Mouse (Mus musculus): ENCODE data around the gene Gm17455. TPM values are rescaled to one million over a fixed set of nuclear protein-coding genes. Genes with fewer than 3 reads are reported as not detected.

Gene Gm17455
- polyA plus RNA-seq, 1 experiment from 2014 or later, result 0.20 TPM

DNA sequence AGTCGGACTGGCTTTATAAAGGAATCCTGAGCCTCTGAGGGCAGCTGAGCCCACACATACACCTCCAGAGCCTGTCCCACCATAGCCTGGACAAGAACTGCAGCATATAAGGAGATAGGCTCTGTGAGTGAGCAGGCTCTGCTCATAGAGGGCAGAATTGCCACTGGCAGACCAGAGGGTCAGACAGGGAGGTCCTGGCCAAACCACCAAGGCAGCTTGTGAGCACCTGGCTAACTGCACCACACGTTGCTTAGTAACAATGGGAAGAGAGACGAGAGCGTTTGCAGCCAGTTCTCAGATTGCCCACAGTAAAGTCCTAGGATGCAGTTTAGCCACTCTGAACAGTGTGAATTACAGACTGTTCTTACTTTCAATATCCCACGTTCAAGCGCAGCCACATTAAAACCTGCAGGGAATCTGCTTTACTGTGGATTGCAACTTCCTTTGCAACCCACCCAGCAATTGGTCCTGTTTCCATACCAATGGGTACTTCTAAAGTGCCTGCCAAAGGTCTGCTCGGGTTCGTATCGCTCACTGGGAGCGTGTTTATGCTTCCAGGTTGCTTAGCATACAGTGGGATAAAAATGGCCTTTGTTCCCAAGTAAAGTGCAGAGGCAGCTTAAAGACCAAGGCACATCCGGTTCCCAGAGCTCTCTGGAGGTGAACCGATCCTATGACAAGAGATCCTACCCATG, 37.8 kb upstream of the Gm17455 start:
- Histone ChIP-seq H3K4me2 (no peak overlapping the region), H3K9ac (no peak overlapping the region), H3K36me3 (no peaks in the 10 kb centered on the region), H3K9me3 (replicated peaks) (no peaks in the 10 kb centered on the region), H3K4me3 (no peak overlapping the region), H3K27me3 (no peaks in the 10 kb centered on the region), H3K27ac (no peak overlapping the region), H3K4me1 (replicated peaks) (peaks cover 10% of the 10 kb centered on the region; the same call in 1 of the 2 replicates)
- WGBS, result 66% methylated on average over 12 of the region's 12 CpGs
- ATAC-seq (replicated peaks; ENCODE audit: insufficient number of reproducible peaks, insufficient read depth, low FRiP score, low read depth), result no peak

- peaks cover 10% of the 10 kb centered on the region; the same call in 1 of the 2 replicates for H3K4me1 ChIP-seq (replicated peaks)
- no peak for ATAC-seq (replicated peaks; ENCODE audit: insufficient number of reproducible peaks, insufficient read depth, low FRiP score, low read depth)
- 74% methylated on average over 2 of the region's 2 CpGs for WGBS
- H3K9ac ChIP-seq, result no peak overlapping the region
- H3K4me3 ChIP-seq, result no peak overlapping the region
- no peaks in the 10 kb centered on the region for H3K27me3 ChIP-seq
- no peaks in the 10 kb centered on the region for H3K36me3 ChIP-seq
- no peak overlapping the region for H3K4me2 ChIP-seq
- no peaks in the 10 kb centered on the region for H3K9me3 ChIP-seq (replicated peaks)
- no peak overlapping the region for H3K27ac ChIP-seq
Measured at GRCm38 (mm10) chr10:60362310-60362628, 37.3 kb upstream of the Gm17455 start.

- no peak overlapping the region for H3K9ac ChIP-seq
- H3K27me3 ChIP-seq, result no peaks in the 10 kb centered on the region
- H3K4me2 ChIP-seq, result no peak overlapping the region
- H3K27ac ChIP-seq, result no peak overlapping the region
- H3K4me1 ChIP-seq (replicated peaks), result peaks cover 10% of the 10 kb centered on the region; the same call in 1 of the 2 replicates
- no peaks in the 10 kb centered on the region for H3K36me3 ChIP-seq
- no peaks in the 10 kb centered on the region for H3K9me3 ChIP-seq (replicated peaks)
- H3K4me3 ChIP-seq, result no peak overlapping the region
- WGBS, result 72% methylated on average over 6 of the region's 6 CpGs
- no peak for ATAC-seq (replicated peaks; ENCODE audit: insufficient number of reproducible peaks, insufficient read depth, low FRiP score, low read depth)
Measured at GRCm38 (mm10) chr10:60363426-60363825, 36.1 kb upstream of the Gm17455 start.

GRCm38 (mm10) chr10:60367145-60367544, 32.4 kb upstream of the Gm17455 start:
- Histone ChIP-seq H3K27ac (no peak overlapping the region), H3K36me3 (no peaks in the 10 kb centered on the region), H3K9ac (no peak overlapping the region), H3K4me3 (no peak overlapping the region), H3K4me2 (no peak overlapping the region), H3K9me3 (replicated peaks) (no peaks in the 10 kb centered on the region), H3K4me1 (replicated peaks) (peaks cover 8% of the 10 kb centered on the region; the same call in 1 of the 2 replicates), H3K27me3 (no peaks in the 10 kb centered on the region)
- 68% methylated on average over 2 of the region's 2 CpGs for WGBS
- ATAC-seq (replicated peaks; ENCODE audit: insufficient number of reproducible peaks, insufficient read depth, low FRiP score, low read depth), result no peak

GRCm38 (mm10) chr10:60367904-60368303, 31.6 kb upstream of the Gm17455 start:
- no peak for ATAC-seq (replicated peaks; ENCODE audit: insufficient number of reproducible peaks, insufficient read depth, low FRiP score, low read depth)
- Histone ChIP-seq H3K4me3 (no peak overlapping the region), H3K36me3 (no peaks in the 10 kb centered on the region), H3K27me3 (no peaks in the 10 kb centered on the region), H3K9me3 (replicated peaks) (no peaks in the 10 kb centered on the region), H3K4me2 (no peak overlapping the region), H3K27ac (no peak overlapping the region), H3K9ac (no peak overlapping the region), H3K4me1 (replicated peaks) (peaks cover 5% of the 10 kb centered on the region; the same call in 1 of the 2 replicates)
- whole genome bisulfite sequencing, result 56% methylated on average over 4 of the region's 4 CpGs

GRCm38 (mm10) chr10:60369405-60369804, 30.1 kb upstream of the Gm17455 start:
- H3K27me3 ChIP-seq, result no peaks in the 10 kb centered on the region
- no peak overlapping the region for H3K27ac ChIP-seq
- ATAC-seq (replicated peaks; ENCODE audit: insufficient number of reproducible peaks, insufficient read depth, low FRiP score, low read depth), result no peak
- H3K4me3 ChIP-seq, result no peak overlapping the region
- peaks cover 14% of the 10 kb centered on the region for H3K4me1 ChIP-seq (replicated peaks)
- H3K4me2 ChIP-seq, result no peak overlapping the region
- H3K9ac ChIP-seq, result no peak overlapping the region
- WGBS, result 77% methylated on average over 6 of the region's 6 CpGs
- H3K9me3 ChIP-seq (replicated peaks), result no peaks in the 10 kb centered on the region
- H3K36me3 ChIP-seq, result no peaks in the 10 kb centered on the region

- Histone ChIP-seq H3K9ac (no peak overlapping the region), H3K9me3 (replicated peaks) (no peaks in the 10 kb centered on the region), H3K4me3 (no peak overlapping the region), H3K36me3 (no peaks in the 10 kb centered on the region), H3K27me3 (no peaks in the 10 kb centered on the region), H3K27ac (no peak overlapping the region), H3K4me2 (no peak overlapping the region), H3K4me1 (replicated peaks) (peaks cover 9% of the 10 kb centered on the region)
- no peak for ATAC-seq (replicated peaks; ENCODE audit: insufficient number of reproducible peaks, insufficient read depth, low FRiP score, low read depth)
- 60% methylated on average over 2 of the region's 2 CpGs for WGBS
Measured at GRCm38 (mm10) chr10:60370098-60370497, 29.4 kb upstream of the Gm17455 start.

DNA sequence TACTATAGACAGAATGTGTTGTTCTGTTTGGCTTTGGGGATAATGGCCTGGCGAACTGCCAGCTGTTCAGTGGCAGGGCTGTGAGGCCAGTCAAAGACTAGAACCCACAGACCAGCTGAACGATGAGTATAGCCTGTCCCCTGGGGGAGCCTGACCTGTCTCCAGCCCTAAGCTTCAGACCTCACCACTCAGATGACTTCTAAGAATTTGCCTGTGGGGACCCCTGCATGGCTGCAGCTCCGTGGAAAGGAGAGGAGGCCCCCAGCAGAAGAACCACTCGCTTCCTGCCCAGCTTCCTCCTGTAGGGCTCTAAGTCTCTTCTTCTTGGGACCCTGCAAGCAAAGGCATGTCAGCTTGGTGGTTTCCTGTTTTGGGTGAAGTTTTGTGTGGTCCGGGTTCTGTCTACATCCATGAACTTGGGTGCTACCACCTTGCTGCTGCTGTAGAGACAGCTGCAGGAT, 28.9 kb upstream of the Gm17455 start:
- Histone ChIP-seq H3K36me3 (no peaks in the 10 kb centered on the region), H3K27ac (peak overlapping the region; percentile 15; the same call in 1 of the 2 replicates), H3K9ac (no peak overlapping the region), H3K9me3 (replicated peaks) (no peaks in the 10 kb centered on the region), H3K27me3 (no peaks in the 10 kb centered on the region), H3K4me3 (no peak overlapping the region), H3K4me2 (no peak overlapping the region), H3K4me1 (replicated peaks) (peaks cover 9% of the 10 kb centered on the region)
- 56% methylated on average over 5 of the region's 5 CpGs for WGBS
- ATAC-seq (replicated peaks; ENCODE audit: insufficient number of reproducible peaks, insufficient read depth, low FRiP score, low read depth), result no peak

GRCm38 (mm10) chr10:60371596-60372386, 27.7 kb upstream of the Gm17455 start:
- H3K4me3 ChIP-seq, result no peak overlapping the region
- no peak overlapping the region for H3K9ac ChIP-seq
- H3K27ac ChIP-seq, result peak overlapping the region; percentile 23; the same call in 1 of the 2 replicates
- ATAC-seq (replicated peaks; ENCODE audit: insufficient number of reproducible peaks, insufficient read depth, low FRiP score, low read depth), result no peak
- no peak overlapping the region for H3K4me2 ChIP-seq
- H3K36me3 ChIP-seq, result no peaks in the 10 kb centered on the region
- H3K9me3 ChIP-seq (replicated peaks), result no peaks in the 10 kb centered on the region
- WGBS, result 70% methylated on average over 5 of the region's 5 CpGs
- peaks cover 11% of the 10 kb centered on the region for H3K4me1 ChIP-seq (replicated peaks)
- no peaks in the 10 kb centered on the region for H3K27me3 ChIP-seq

DNA sequence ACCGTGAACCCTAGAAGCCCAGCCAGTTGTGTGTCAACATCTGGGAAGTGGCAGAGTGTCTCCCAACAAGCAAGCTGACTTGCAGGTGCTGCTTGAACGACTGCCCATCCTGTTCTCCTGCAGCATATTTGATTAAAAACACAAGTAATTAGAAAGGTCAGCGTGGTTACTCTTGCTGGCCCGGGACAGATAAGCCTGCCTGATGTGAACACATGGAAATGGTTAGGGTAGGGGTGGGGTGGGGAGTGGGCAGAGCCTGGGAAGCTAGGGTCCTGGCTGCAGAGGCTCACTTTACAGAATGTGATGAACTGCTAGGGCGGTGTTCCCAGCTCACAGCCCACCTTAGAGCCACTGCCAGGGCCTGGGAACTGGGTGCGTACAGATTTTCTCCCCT, 26.0 kb upstream of the Gm17455 start:
- Histone ChIP-seq H3K36me3 (no peaks in the 10 kb centered on the region), H3K27me3 (no peaks in the 10 kb centered on the region), H3K4me3 (no peak overlapping the region), H3K4me1 (replicated peaks) (peaks cover 11% of the 10 kb centered on the region), H3K9ac (no peak overlapping the region), H3K4me2 (no peak overlapping the region), H3K27ac (peak overlapping the region; percentile 33; the same call in 1 of the 2 replicates), H3K9me3 (replicated peaks) (no peaks in the 10 kb centered on the region)
- WGBS, result 41% methylated on average over 6 of the region's 6 CpGs
- ATAC-seq (replicated peaks; ENCODE audit: insufficient number of reproducible peaks, insufficient read depth, low FRiP score, low read depth), result no peak

DNA sequence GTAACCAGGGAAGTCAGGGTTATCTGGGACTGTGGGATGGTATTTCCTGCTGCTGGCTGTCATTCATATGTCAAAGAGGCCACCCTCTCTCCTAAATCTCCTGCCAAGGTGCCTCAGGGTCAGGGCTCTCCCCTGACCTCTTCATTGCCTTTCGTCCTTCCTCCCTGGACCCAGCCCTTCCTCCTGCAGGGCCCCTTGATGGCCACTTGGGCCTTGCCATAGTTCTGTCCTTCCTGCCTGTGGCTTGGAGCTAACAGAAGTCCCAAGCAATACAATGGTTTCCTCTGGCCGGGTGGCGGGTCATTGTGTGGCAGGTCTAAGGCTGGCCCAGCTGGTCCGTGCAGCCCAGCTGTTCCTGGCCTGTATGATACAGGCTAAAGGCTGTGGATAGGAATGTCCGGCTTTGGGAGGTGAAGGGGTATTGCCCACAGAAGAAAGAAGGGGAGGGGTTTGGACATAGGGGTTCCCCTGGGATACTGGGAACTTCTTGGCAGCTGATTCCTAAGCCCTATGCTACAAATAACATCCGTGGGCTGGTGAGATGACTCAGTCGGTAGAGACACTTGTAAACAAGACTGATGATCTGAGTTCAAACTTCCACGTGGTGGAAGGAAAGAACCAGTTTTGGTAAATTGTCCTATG, 25.5 kb upstream of the Gm17455 start:
- H3K36me3 ChIP-seq, result no peaks in the 10 kb centered on the region
- ATAC-seq (replicated peaks; ENCODE audit: insufficient number of reproducible peaks, insufficient read depth, low FRiP score, low read depth), result peak; percentile 44
- WGBS, result 54% methylated on average over 8 of the region's 8 CpGs
- H3K27ac ChIP-seq, result peak overlapping the region; percentile 33; the same call in 1 of the 2 replicates
- peaks cover 11% of the 10 kb centered on the region for H3K4me1 ChIP-seq (replicated peaks)
- H3K9ac ChIP-seq, result no peak overlapping the region
- no peaks in the 10 kb centered on the region for H3K9me3 ChIP-seq (replicated peaks)
- no peaks in the 10 kb centered on the region for H3K27me3 ChIP-seq
- no peak overlapping the region for H3K4me2 ChIP-seq
- H3K4me3 ChIP-seq, result no peak overlapping the region

Data from heart, embryonic 15.5 days (tissue).